Mouse (Mus musculus) liver, postnatal 0 days (tissue): ENCODE data around the gene 2310003L06Rik.

Experiments
- CTCF ChIP-seq: sonication (generic); IDR thresholded peaks from 2 replicates; pipeline ENCODE4 v1.5.1; 2016; ENCODE audit warnings: antibody characterized with exemption, low read depth
- EP300 ChIP-seq: IDR thresholded peaks from 2 replicates; pipeline ENCODE4 v1.6.1; 2016; ENCODE audit warnings: antibody characterized with exemption, low read depth, mild to moderate bottlenecking

DNA sequence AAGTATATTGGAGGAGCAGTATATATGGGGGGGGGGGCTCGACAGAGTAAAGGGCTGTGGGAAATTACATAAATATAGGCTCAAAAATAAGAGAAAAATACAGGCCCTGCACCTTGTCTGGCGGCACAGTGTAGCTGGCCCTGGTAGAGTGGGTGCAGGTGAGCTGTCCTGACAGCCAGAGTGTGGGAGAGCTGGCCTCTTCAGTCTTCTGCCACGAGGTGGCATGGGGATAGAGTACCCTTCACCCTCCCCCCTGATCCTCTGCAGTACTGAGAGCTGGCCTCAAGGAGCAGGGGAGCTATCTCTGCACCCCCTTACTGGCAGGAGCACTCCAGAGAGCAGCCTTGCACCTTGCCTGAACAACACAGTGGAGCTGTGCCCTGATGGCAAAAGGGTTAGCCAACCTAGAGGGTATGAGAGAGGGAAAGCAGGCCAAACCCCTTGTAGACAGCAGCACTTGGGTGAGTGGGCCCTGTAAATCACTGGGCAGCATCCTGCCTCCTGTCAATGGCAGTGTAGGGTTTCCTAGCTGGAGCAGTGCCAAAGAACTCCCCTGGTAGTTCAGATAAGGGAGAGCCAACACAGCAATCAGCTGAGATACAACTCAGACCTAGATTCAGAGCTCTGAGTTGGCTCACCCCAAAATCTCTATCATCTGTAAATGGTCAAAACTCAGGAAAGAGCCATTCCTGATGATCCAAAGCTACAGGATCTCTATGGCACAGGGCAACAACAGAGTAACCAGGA is 13.4 kb downstream of the 2310003L06Rik start:
- no peak for TF ChIP-seq CTCF
- no peak for TF ChIP-seq EP300
